Mouse (Mus musculus) embryonic stem cell, embryonic (primary cell): ENCODE measurements around the gene Sgk1.

ENCODE experiments used
- CTCF ChIA-PET, 4 experiments: fragments of 300-600 bp in 2 of 4; fragments of 350-600 bp in 2 of 4; sonication (Branson Sonifier 250); formaldehyde crosslinking; loops; one replicate each; lab custom pipeline; 2022; ENCODE audit warnings: inconsistent platforms in 2 of 4; lab: Charles Lee
- POLR2A ChIA-PET, 4 experiments: fragments of 300-600 bp in 2 of 4; fragments of 350-600 bp in 2 of 4; sonication (Branson Sonifier 250); formaldehyde crosslinking; loops; one replicate each; lab custom pipeline; 2022; ENCODE audit warnings: antibody characterized with exemption in 4 of 4, inconsistent platforms in 1 of 4; lab: Charles Lee

The Sgk1 gene

DNA sequence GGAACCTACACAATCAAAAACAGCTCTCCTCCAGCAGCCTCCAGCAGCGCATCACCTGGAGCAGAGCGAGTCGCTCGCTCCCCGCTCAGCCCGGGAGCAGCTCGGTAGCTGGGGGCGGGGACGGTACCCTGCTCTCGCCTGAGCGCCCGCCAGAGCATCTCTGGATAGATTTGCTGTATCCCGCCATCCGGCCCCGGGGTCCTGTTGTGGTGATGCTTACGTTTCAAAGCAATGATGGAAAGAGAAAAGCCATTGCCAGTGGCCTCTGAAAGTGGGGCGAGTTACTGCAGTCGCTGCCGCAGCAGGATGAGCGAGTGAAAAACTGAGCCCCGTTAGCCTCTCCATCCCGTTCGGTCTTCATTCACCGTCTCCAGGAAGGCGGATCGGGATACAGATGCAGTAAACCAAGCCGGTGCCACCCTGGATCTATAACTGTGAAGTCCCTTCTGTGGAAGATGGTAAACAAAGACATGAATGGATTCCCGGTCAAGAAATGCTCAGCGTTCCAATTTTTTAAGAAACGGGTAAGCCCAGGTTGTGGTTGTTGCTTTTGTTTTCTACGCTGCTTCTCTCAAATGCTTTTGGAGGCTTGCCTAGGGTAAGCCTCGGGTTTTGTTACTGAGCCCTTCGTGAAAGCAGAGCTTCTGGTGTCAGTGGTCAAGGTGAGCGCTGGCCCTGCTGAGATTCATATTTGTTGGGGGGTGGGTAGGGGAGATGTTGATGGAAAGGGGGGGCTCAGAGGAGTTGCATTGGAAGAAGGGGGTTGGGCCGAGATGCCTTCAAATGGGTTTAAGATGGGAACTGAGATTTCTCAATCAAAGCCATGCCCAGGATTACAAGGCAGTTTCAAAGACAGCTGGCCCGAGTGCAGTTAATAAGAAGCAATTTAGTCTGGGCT lies at the start of gene Sgk1:
Gene Sgk1 (plus strand): TSS at position 1 of the 898 bp plus-strand sequence.
- CTCF ChIA-PET: interaction anchor here in 2 of 4 experiments (0.7 to 1.5 kb wide), 2 partner anchors 20 to 51 kb away, joined by 3 to 8 read pairs; no protein-coding TSS in a partner anchor
- POLR2A ChIA-PET: interaction anchor here in 3 of 4 experiments (0.5 to 2.7 kb wide), 10 partner anchors 15 to 1923 kb away, joined by 3 to 12 read pairs (median 4); no protein-coding TSS in a partner anchor

- CTCF ChIA-PET: no interaction called here
- POLR2A ChIA-PET: interaction anchor here in 3 of 4 experiments (0.9 to 2.3 kb wide), 8 partner anchors 10 to 156 kb away, joined by 3 to 11 read pairs (median 4); no protein-coding TSS in a partner anchor
Observed at GRCm38 (mm10) chr10:21832282-21832681, 49.7 kb upstream of the Sgk1 start.

GRCm38 (mm10) chr10:21833757-21834156 lies 48.2 kb upstream of the Sgk1 start:
- ChIA-PET POLR2A (interaction anchor here in 1 of 4 experiments (1.5 to 1.9 kb wide), 2 partner anchors 12 to 155 kb away, joined by 5 to 11 read pairs; no protein-coding TSS in a partner anchor), CTCF (no interaction called here)

GRCm38 (mm10) chr10:21835077-21835476 lies 46.9 kb upstream of the Sgk1 start:
- ChIA-PET CTCF (interaction anchor here in 1 of 4 experiments (0.5 kb wide), 1 partner anchor 23 kb away, joined by 5 read pairs; no protein-coding TSS in a partner anchor), POLR2A (interaction anchor here (0.5 to 2.1 kb wide), 9 partner anchors 10 to 165 kb away, joined by 3 to 13 read pairs (median 4); no protein-coding TSS in a partner anchor)

DNA sequence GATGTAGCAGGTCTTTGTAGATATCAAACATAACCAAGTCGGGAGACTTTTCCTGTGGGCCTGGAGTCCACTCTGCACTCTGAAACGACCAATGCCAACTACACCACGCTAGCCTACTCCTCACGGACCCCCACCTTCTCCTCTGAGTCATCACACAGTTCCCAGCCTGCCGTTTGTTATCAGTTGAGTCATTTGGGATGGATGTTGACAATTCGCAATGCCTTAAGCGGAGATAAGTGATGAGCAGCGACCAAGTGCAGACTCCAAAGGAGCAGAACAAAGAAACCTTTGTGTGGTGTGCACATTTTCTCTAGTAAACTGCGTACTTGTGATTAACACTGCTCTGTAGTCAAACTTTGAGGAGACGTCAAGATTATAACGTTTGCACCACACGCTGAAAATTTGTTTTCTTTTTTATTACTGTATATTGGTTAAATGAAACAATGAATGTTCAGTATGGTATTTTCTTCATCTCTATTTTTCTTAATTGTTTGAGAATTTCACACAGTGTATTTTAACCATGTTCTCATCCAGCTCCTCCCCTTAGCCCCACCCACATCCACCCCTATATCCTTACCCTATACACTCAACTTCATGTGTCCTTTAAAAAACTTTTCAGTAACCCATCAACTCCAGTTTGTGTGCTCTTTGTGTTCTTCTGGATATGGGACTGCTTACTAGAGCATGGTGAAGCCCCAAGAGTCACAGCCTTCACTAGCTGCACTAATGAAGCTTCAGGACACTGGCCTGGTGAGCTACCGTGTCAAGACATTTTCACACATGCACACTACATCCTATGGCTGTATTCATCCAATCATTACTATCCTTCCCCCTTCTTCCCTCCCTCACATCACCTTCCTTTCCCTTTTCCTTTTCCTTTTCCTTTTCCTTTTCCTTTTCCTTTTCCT lies 42.5 kb upstream of the Sgk1 start:
- ChIA-PET CTCF (interaction anchor here in 1 of 4 experiments (0.5 to 0.7 kb wide), 2 partner anchors 232 to 498 kb away, joined by 3 read pairs; no protein-coding TSS in a partner anchor), POLR2A (interaction anchor here in 3 of 4 experiments (0.7 to 7.7 kb wide), 6 partner anchors 11 to 152 kb away, joined by 3 to 64 read pairs (median 8); no protein-coding TSS in a partner anchor)

- CTCF ChIA-PET: interaction anchor here in 1 of 4 experiments (0.7 kb wide), 1 partner anchor 13 kb away, joined by 3 read pairs; no protein-coding TSS in a partner anchor
- POLR2A ChIA-PET: interaction anchor here in 1 of 4 experiments (7.7 kb wide), 1 partner anchor 15 kb away, joined by 64 read pairs; no protein-coding TSS in a partner anchor
Observed at GRCm38 (mm10) chr10:21843326-21843725, 38.7 kb upstream of the Sgk1 start.

DNA sequence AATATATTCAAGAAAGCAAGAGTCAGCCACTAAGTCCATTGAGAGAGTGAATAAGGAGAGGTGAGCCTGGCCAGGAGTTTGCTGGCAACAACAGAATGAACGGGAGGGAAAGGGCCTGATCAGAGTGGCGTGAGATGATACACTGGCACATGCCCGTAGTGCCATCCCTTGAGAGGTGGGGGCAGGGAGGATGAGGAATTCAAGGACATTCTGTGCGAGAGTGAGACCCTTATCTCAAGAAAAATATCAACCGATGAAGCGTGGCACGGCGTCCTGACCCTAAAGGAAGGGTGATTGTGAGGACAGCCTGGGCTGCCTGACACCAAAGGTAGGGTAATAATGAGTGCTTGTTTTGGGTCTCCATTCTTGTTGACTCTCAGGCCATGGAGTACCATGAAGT lies 38.1 kb upstream of the Sgk1 start:
- POLR2A ChIA-PET: interaction anchor here in 3 of 4 experiments (0.6 to 4.1 kb wide), 18 partner anchors 12 to 742 kb away, joined by 3 to 108 read pairs (median 8); no protein-coding TSS in a partner anchor
- CTCF ChIA-PET: no interaction called here

DNA sequence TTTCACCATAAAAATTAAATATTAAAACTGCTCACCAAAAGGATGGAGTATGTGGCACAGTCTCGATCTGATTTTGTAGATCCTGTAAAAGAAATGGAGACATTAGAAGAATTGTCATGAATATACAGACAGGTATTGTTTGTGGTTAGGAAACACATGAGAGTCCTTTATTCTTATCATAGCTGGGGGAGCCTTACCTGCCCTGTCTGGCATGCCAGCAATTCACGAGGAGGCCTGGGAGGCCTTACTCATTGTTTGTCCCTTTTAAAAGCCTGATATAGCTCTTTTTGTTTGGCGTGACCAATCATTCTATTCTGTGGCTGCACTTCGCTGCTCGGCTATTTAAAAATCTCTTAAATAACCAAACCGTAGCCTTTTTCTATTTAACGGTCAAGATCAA lies 37.6 kb upstream of the Sgk1 start:
- CTCF ChIA-PET: interaction anchor here in 1 of 4 experiments (1.1 kb wide), 1 partner anchor 147 kb away, joined by 3 read pairs; no protein-coding TSS in a partner anchor

GRCm38 (mm10) chr10:21845601-21846282 lies 36.2 kb upstream of the Sgk1 start:
- ChIA-PET POLR2A (interaction anchor here (0.6 to 4.1 kb wide), 70 partner anchors 10 to 547 kb away, joined by 3 to 108 read pairs (median 5); no protein-coding TSS in a partner anchor), CTCF (interaction anchor here (0.5 to 1.5 kb wide), 10 partner anchors 15 to 1922 kb away, joined by 3 to 11 read pairs (median 3); no protein-coding TSS in a partner anchor)

More for the DNA sequence above, 37.6 kb upstream of the Sgk1 start:
- POLR2A ChIA-PET: interaction anchor here (0.6 to 4.1 kb wide), 22 partner anchors 9 to 742 kb away, joined by 3 to 108 read pairs (median 6); no protein-coding TSS in a partner anchor

DNA sequence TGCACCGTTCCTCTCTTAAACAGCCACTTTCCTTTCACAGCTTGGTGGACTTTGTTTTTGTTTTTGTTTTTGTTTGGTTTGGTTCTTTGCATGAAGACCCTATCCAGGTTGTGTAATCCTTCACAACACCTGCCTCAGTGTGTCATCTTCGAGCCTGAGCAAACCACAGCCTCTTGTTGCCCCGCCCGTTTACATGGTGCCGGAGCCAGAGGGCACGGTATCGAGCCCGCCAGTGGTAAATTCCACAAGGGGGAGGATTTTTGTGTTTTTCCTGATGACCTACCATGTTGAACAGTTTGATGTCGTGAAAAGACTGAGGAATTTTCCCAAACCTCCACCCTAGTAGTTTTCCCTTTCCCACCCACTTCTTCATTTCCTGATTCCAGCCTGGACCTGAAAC lies 35.6 kb upstream of the Sgk1 start:
- ChIA-PET POLR2A (interaction anchor here (0.7 to 4.1 kb wide), 63 partner anchors 10 to 154 kb away, joined by 3 to 108 read pairs (median 6); no protein-coding TSS in a partner anchor), CTCF (interaction anchor here (0.5 to 1.8 kb wide), 9 partner anchors 16 to 1922 kb away, joined by 3 to 11 read pairs (median 3); no protein-coding TSS in a partner anchor)

DNA sequence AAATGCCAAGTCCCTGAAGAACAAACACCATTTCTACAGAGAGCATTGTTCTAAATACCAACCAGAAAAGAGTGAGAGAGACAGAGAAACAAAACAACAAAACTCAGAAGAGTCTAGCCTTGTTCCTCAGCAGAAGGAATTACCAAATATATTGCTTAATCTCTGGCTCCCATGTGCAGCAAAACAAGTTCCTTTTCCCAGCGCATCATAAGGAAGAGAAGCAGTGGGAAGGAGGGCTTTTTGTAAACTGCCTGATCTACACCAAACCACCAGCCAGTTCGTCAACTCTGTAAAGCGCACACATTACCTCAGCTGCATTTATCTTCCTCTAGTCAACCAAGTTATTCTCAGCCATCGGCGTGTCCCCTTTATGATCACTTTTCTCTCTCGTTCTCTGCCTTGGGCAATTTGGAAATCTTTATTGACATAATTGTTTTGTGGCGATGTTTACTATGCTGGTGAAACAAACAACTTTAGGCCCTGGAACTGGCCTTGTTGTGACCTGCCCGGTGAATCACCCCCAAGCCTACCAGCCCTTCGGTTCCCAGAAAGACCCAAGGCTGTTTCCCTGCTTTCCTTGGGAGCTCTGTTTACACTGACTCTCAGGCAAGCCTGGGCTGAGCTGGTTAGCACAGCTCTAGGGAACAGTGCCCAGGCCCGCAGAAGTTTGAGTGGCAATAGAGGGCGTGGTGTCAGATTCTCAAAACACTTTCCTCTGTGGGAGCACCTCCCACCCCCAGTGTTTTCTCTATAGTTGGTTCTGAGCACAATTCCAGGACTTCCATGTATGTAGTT lies 34.8 kb upstream of the Sgk1 start:
- CTCF ChIA-PET: interaction anchor here in 2 of 4 experiments (0.9 to 1.8 kb wide), 4 partner anchors 18 to 163 kb away, joined by 3 to 9 read pairs (median 4); no protein-coding TSS in a partner anchor
- POLR2A ChIA-PET: interaction anchor here (0.6 to 4.1 kb wide), 29 partner anchors 11 to 146 kb away, joined by 3 to 108 read pairs (median 7); no protein-coding TSS in a partner anchor

GRCm38 (mm10) chr10:21847931-21848670 lies 33.9 kb upstream of the Sgk1 start:
- CTCF ChIA-PET: interaction anchor here in 2 of 4 experiments (0.9 to 1.8 kb wide), 2 partner anchors 143 kb away, joined by 3 to 9 read pairs; no protein-coding TSS in a partner anchor
- POLR2A ChIA-PET: interaction anchor here (0.6 to 4.1 kb wide), 18 partner anchors 10 to 144 kb away, joined by 3 to 108 read pairs (median 12); no protein-coding TSS in a partner anchor

GRCm38 (mm10) chr10:21849251-21849650 lies 32.7 kb upstream of the Sgk1 start:
- POLR2A ChIA-PET: interaction anchor here (0.7 to 4.0 kb wide), 30 partner anchors 8 to 143 kb away, joined by 3 to 47 read pairs (median 4); no protein-coding TSS in a partner anchor

DNA sequence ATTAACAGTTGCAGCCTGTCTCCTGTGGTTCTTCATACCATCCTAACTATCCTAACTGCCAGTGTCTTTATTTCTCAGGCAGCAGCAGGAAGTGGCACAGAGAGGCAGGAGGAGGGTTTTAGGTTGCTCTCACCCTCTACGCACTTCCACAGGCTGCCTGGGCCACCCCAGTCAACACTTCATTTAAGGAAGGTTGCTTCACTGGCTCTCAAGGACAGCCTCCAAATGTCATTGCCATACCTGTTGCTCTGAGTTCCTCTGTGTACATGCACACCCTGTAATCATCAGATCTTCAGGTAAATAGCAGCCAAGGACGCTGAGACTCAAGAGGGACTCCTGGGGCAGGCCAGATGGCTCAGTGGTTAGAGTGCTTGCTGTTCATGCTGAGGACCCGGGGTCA lies 31.7 kb upstream of the Sgk1 start:
- ChIA-PET CTCF (interaction anchor here in 1 of 4 experiments (1.3 kb wide), 1 partner anchor 141 kb away, joined by 4 read pairs; no protein-coding TSS in a partner anchor), POLR2A (interaction anchor here in 3 of 4 experiments (0.5 to 4.0 kb wide), 18 partner anchors 8 to 142 kb away, joined by 3 to 47 read pairs (median 6); no protein-coding TSS in a partner anchor)

More at GRCm38 (mm10) chr10:21849251-21849650, 32.7 kb upstream of the Sgk1 start:
- CTCF ChIA-PET: interaction anchor here in 1 of 4 experiments (1.0 to 1.2 kb wide), 2 partner anchors 142 to 161 kb away, joined by 3 read pairs; no protein-coding TSS in a partner anchor
